Mouse (Mus musculus) induced T-regulatory cell, adult 2 months (primary cell): ENCODE data around the gene Gm42791.

Experiments used
- DNase-seq: peaks from one replicate; pipeline ENCODE4 v3.0.0-alpha.2; 2012; ENCODE audit warnings: low read depth

Gene Gm42791

DNA sequence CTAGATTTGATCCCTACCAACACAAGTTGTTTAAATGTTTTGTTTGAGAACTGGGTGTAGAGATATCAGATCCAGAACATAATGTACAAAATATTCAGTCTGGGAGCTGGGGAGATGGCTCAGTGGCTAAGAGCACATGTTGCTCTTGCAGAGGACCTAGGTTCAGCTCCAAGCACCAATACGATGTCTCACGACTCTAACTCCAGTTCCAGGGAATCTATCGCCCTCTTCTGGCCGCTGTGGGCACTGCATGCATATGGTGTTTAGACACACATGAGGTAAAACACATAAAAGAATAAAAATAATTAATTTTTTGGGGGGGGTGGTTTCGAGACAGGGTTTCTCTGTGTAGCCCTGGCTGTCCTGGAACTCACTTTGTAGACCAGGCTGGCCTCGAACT lies 42.5 kb downstream of the Gm42791 start:
- peak; percentile 76 for DNase-seq

DNA sequence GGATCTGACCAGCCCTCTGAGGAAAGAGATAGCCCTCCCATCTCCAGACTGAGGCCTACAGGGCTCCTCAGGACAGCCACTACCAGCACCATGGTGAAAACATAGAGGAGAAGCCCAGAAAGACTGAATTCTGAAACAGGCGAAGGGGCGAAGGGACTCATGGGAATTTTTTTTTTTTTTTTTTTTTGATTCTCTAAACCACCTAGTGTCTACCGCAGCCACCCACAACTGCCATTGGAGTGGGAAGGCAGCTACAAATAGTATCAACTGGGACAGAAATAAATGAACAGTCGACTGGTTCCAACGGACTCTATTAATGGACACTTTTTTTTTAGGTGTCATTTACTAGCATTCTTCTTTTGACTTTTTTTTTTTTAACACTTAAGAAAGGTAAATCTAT lies 43.6 kb downstream of the Gm42791 start:
- DNase-seq = no peak

DNA sequence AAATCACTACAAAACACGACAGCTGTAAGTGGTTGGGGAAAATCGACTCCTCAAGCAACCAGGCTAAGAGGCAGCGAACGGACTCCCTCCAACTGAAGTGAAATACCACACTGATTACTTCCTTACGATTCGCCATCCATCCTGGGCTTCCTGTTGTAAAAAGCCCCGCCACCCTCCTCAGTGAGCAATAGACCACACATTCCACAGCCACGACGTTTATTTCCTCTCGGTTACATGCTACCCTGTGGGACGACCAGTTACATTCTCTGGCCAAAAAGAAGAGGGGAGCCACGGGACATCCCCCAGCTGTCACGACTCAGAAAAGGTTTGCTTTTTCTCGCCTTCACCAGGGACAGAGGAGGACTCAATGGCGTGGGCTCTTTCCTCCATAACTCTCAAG lies 44.9 kb downstream of the Gm42791 start:
- DNase-seq = no peak

GRCm38 (mm10) chr5:148948577-148948976 lies 46.4 kb downstream of the Gm42791 start:
- DNase-seq = no peak

DNA sequence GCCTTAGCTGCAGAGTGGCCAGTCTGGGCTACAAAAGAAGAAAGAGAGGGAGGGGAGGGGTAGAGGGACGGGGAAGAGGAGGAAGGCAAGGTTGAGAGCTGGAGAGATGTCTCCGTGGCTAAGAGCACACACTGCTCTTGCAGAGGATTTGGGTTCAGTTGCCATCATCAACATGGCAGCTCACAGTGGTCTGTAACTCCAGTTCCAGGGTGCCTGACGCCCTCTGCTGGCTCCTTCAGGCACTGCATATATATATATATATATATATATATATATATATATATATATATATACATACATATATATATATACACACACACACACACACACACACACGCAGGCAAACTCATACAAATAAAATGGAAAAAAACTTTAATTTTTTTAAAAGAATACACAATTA lies 47.5 kb downstream of the Gm42791 start:
- peak; percentile 40 for DNase-seq

DNA sequence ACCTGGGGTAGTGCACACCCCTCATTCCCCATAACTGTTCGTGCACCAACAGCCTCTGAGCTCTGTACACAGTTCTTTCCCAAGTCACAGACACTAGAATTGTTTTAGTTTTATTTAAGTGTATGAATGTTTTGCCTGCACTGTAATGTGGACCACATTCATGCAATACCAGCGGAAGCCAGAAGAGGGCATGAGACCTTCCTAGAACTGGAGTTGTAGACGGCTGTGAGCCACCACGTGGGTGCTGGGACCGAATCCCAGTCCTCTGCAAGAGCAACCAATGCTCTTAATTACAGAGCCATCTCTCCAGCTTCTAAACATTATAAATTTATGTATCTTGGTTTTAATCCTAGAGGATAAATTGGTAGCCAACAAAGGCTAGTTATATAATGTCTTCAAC lies 48.2 kb downstream of the Gm42791 start:
- DNase-seq = peak; percentile 62

GRCm38 (mm10) chr5:148945735-148946134 lies 49.2 kb downstream of the Gm42791 start:
- DNase-seq = no peak

DNA sequence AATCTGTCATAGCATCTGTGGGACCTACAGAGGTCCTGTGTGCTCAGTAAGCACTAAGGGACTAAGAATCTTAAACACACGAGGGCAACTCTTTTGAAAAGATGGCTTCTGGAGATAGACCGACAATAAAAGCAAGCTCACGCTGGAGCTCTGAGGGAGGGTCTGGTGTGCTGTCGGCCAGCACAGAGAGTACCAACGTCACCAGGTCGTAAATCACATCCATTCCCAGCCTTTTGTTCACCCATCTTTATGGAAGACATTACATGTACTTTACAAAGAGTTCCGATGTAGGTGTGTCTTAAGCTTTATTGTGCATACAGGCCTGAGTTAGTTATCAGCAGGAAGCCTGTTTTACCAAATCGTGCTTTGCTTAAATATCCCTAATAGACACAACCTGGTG lies 50.9 kb downstream of the Gm42791 start:
- DNase-seq = no peak

GRCm38 (mm10) chr5:148943444-148943843 lies 51.5 kb downstream of the Gm42791 start:
- DNase-seq = no peak

DNA sequence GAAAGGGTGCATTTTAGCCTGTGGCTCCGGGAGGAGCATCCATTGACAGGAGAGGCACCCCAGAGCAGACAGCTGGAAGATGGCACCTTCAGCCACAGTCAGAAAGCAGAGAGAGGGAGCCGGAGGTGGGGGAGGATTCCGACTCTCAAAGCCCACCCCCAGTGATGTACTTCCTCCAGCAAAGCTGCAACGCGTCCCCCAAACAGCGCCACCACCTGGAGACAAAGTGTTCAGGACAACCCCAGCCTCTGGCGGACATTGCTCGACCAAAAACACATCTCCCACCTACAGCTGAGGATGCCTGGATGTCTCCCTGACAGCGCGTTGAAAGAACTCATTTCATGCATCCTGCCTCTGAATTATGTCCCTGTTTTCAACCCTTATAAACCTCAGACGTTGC lies 52.0 kb downstream of the Gm42791 start:
- no peak for DNase-seq

DNA sequence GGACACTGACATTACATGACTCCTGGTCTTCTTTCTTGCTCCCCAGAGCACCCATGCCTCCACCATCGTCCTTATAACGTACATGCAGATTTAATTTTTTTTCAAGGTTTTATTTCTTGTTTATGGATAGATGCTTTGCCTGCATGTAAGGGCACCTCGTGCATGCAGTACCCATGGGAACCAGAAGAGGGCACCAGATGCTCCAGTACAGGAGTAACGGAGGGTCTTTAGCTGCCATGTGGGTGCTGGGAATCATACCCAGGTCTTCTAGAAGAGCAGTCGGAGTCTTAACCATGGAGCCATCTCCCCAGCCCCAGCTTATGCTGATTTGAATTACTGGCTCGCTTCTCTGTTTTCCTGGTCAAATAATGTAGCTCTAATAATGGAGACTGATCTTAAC lies 52.6 kb downstream of the Gm42791 start:
- DNase-seq = peak; percentile 55

GRCm38 (mm10) chr5:148941867-148942266 lies 53.1 kb downstream of the Gm42791 start:
- DNase-seq = no peak

DNA sequence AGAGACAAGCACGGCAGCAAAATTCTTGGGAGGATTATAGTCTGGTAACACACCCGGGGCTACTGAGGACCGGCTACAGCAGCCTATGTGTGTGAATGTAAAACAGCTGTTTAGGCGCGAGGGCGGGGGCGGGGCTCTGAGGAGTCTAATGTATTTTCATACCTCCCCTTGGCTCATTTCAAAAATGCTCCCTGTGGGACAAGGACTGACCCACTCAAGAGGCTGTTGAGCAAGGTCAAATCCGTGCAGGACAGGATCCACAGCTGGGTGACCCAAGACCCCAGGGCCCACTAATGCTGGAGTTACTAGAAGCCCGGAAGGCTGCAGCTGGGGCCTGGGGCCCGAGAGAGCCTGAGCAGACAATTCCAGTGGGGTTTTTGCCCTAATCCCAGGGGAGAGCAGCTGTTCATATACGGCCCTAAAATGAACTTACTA lies 55.0 kb downstream of the Gm42791 start:
- DNase-seq = no peak

GRCm38 (mm10) chr5:148936516-148936951 lies 58.4 kb downstream of the Gm42791 start:
- no peak for DNase-seq

DNA sequence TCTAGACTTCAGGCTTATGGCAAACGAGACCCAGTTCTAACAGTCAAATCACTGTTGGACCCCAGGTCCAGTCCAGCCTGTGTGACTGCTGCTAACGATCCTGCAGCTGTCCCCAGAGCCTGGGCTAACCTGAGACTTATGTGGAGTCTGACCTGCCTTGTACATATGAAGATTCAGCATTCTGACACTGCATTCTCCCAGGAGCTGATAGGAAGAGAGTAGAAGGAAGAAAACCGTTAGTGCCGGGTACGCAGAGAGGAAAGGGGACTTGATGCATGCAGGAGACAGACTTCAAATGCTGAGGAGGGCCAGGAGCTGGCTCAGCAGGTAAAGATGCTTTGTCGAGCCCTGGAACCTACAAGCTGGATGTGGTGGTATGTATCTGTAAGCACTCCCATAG lies 59.1 kb downstream of the Gm42791 start:
- no peak for DNase-seq

- DNase-seq = no peak
Measured at GRCm38 (mm10) chr5:148935071-148935821, 59.7 kb downstream of the Gm42791 start.

DNA sequence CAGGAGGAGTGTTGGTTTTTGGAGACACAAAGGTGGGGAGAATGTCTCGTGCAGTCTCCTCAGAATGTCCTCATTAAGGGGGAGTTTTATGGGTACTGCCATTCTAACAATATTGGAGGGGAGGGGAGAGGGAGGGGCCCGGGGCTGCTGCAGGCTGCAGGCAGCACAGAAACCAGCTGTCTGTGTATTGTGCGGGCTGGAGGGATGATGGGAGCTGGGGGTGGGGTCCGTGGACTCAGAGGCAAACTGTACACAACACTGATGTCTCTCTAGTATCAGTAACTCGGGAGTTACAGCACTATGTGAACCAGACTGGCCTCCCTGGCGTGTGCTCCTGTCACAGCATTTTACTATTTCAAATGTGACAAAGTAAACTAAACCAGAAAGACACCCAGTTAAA lies 60.5 kb downstream of the Gm42791 start:
- no peak for DNase-seq

- DNase-seq = no peak
Measured at GRCm38 (mm10) chr5:148933767-148934166, 61.2 kb downstream of the Gm42791 start.

DNA sequence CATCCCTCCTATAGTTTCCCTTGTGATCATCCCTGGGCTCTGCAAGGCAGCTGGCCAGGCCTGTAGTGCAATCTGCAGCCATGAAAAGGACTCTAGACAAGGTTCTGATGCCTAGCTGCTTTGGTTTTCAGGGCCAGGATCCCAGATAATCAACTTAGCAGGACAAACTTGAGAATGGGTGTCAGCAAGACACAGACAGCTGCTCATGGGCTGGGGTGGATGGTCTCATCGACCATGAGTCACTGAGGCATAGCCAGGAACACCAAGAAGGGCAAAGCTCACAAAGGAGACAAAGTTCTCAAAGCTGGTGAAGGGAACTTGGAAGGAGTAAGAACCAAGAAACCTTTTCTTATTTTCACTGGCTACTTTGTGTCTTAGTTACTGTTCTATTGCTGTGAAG lies 63.6 kb downstream of the Gm42791 start:
- no peak for DNase-seq

DNA sequence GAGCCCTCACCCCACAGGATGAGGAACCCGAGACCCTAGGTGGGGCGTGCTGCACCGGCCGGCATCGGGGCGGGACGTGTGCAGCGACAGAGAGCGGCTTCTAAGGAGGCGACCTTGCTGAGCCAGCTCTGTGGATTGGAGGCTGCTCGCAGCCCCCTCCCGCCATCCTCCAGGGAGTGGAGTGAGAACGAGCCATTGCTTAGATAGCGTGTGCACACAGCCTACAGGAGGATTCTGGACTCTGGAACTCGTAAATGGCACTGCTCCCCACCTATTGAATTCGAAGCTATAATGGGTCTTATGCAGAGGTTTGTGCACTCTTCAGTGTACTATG lies 65.9 kb downstream of the Gm42791 start, which contains the start of gene Katnal1:
Gene Katnal1, minus strand, starts transcription at position 205 of the 334 bp plus-strand sequence.
- DNase-seq = no peak

- DNase-seq = peak; percentile 94
Measured at GRCm38 (mm10) chr5:148928382-148929115, 66.4 kb downstream of the Gm42791 start.

DNA sequence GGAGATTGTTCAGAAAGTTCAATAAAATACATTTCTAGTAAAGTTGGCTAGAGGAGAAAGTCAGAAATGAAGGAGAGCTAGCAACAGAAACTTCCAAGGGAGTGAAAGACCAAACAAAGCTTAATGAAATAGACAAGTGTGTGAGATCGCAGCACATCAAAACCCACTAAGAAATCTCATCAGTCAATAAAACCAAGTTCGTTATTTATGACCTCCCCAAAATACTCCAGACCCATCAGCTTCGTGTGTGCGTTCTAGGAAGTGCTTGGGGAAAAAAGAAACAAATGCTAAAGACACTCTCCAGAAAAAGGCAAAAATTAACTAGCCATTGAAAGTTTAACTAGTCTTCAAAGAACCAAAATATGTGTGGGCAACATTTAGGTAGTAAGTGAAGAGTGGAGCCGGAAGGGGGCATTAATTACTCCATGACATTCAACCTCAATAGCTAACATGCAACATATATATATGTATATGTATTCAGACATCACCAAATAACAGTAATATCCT lies 67.2 kb downstream of the Gm42791 start:
- no peak for DNase-seq

DNA sequence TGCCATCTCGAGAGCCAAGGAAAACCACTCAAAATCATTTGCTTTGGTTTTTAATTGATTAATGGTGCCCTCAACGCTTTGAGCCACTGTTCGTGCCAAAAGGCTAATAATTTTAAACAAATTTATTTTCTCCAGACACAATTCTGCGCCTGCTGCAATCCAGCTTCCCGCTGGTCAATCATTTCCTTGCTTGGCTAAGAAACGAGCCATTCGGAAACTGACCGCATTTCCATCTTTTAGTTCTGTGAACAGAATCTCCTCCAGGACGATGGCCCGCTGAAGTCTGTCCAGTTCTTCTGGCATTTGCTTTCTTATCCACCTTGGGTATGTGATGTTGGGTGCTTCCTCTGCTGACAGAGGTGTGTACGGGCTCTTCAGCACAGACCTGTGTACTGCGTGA lies 70.4 kb downstream of the Gm42791 start:
- no peak for DNase-seq
